Mouse (Mus musculus) hindbrain, embryonic 14.5 days (tissue): ENCODE results near the gene Mtfp1. TPM values are rescaled to one million over a fixed set of nuclear protein-coding genes. Genes with fewer than 3 reads are reported as not detected.

Source experiments
- ATAC-seq: fragments of 200-750 bp; cut with Nextera tagmentation; 2 replicates; pipeline ENCODE4 v1.8.0; 2017; ENCODE audit warnings: moderate number of reproducible peaks, mild to moderate bottlenecking, moderate TSS enrichment, moderate library complexity; ENCODE audit not compliant: low FRiP score
- DNase-seq: peaks from one replicate; pipeline ENCODE4 v3.0.0-alpha.2; 2015; ENCODE audit warnings: low spot score
- H3K27ac ChIP-seq: fragments of 300-500 bp; sonication (generic); 2 replicates; pipeline ENCODE4 v1.5.1; 2014; ENCODE audit warnings: mild to moderate bottlenecking, moderate library complexity
- H3K27me3 ChIP-seq: fragments of 300-500 bp; sonication (generic); 2 replicates; pipeline ENCODE4 v1.6.1; 2014; ENCODE audit warnings: mild to moderate bottlenecking, low read length, mixed read lengths; ENCODE audit not compliant: control insufficient read depth, insufficient read depth
- H3K36me3 ChIP-seq: fragments of 300-500 bp; sonication (generic); replicated peaks from 2 replicates; pipeline ENCODE4 v1.6.1; 2014; ENCODE audit not compliant: control insufficient read depth, insufficient read depth
- H3K4me1 ChIP-seq: fragments of 300-500 bp; sonication (generic); replicated peaks from 2 replicates; pipeline ENCODE4 v1.6.1; 2014; ENCODE audit warnings: antibody characterized with exemption, low read length, mixed read lengths; ENCODE audit not compliant: control insufficient read depth, insufficient read depth
- H3K4me2 ChIP-seq: fragments of 300-500 bp; sonication (generic); replicated peaks from 2 replicates; pipeline ENCODE4 v1.6.1; 2014; ENCODE audit warnings: mild to moderate bottlenecking, moderate library complexity
- H3K4me3 ChIP-seq: fragments of 300-500 bp; sonication (generic); replicated peaks from 2 replicates; pipeline ENCODE4 v1.5.1; 2014; ENCODE audit warnings: mild to moderate bottlenecking, low read length
- H3K9ac ChIP-seq: fragments of 300-500 bp; sonication (generic); 2 replicates; pipeline ENCODE4 v1.6.1; 2014
- H3K9me3 ChIP-seq: fragments of 300-500 bp; sonication (generic); 2 replicates; pipeline ENCODE4 v1.6.1; 2016; ENCODE audit warnings: low read length; ENCODE audit not compliant: control insufficient read depth
- WGBS: fragments of 180-500 bp; shearing (Covaris S2); extraction: QIAGEN DNeasy Blood & Tissue Kit; methylation state at CpG from one replicate; pipeline ENCODE4 v1.1.7; 2014; 5-methylcytosine and 5-hydroxymethylcytosine counted together
- microRNA-seq: library from miRNA; unstranded; fragments of <30 nt; microRNA quantifications from one replicate; pipeline ENCODE4, GENCODE M21; 2016
- polyA plus RNA-seq: library from polyadenylated mRNA; unstranded; fragments of >200 nt; fragmentation: Nextera tagmentation; extraction: Ambion mirVana; gene quantifications from 2 replicates; pipeline ENCODE4 v1.2.1, GENCODE M21; 2014

The Mtfp1 gene
- polyA plus RNA-seq, 1 experiment from 2014 or later: 9.3 TPM

DNA sequence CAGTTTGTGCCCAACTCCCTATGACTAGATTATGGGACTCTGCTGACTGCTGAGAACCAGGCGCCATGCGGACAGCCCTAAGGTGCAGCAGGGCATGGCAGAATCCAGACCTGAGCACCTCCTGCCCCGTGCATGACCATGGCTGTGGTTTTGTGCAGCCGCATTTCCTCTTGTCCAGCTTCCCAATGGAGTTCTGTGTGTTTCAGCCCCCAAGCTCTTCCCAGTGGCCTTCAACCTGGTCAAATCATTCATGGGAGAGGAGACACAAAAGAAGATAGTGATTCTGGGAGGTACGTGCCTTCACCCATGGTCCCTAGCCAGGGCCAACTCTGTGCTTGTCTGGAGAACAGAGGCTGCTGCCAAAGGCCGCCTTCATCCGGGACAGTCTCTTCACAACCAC lies 52.2 kb downstream of the Mtfp1 start:
- no peaks in the 10 kb centered on the region for H3K36me3 ChIP-seq
- no peak overlapping the region for H3K4me3 ChIP-seq
- no peak for DNase-seq
- ATAC-seq: no peak
- H3K4me2 ChIP-seq: no peak overlapping the region
- WGBS: 92% methylated on average over 7 of the region's 7 CpGs
- H3K27me3 ChIP-seq: no peaks in the 10 kb centered on the region
- no peaks in the 10 kb centered on the region for H3K9me3 ChIP-seq
- H3K9ac ChIP-seq: no peak overlapping the region
- no peak overlapping the region for H3K27ac ChIP-seq
- H3K4me1 ChIP-seq: no peaks in the 10 kb centered on the region

Small RNA genes within 50 kb of the gene (microRNA-seq; reads per million reads assigned to microRNA genes)
- gene Mir3060: 5.0 reads per million, percentile 22 among the genes with 10 or more reads in this experiment

Other genes starting within 250 kb of the Mtfp1 start
- gene Osbp2, start 231.5 kb downstream of the Mtfp1 start, polyA plus RNA-seq: 23.8 and 27.9 TPM in 2 replicates
- 0.13 and 0.28 TPM in 2 replicates for gene 4921536K21Rik, start 200.3 kb downstream of the Mtfp1 start, polyA plus RNA-seq
- gene Dusp18, start 200.2 kb downstream of the Mtfp1 start, polyA plus RNA-seq: 29.2 and 30.2 TPM in 2 replicates
- gene Slc35e4, start 180.8 kb downstream of the Mtfp1 start, polyA plus RNA-seq: 11.2 and 14.2 TPM in 2 replicates
- 31.0 and 31.4 TPM in 2 replicates for gene Tcn2, start 163.3 kb downstream of the Mtfp1 start, polyA plus RNA-seq
- 45.1 and 48.0 TPM in 2 replicates for gene Pes1, start 131.5 kb downstream of the Mtfp1 start, polyA plus RNA-seq
- 0.23 TPM in 2 replicates for gene 4930556J24Rik, start 118.7 kb downstream of the Mtfp1 start, polyA plus RNA-seq
- gene Gal3st1, start 111.8 kb downstream of the Mtfp1 start, polyA plus RNA-seq: 8.1 and 9.1 TPM in 2 replicates
- not detected in 2 replicates for gene Sec14l4, start 64.0 kb downstream of the Mtfp1 start, polyA plus RNA-seq
- 0.54 and 0.63 TPM in 2 replicates for gene Sec14l3, start 30.6 kb downstream of the Mtfp1 start, polyA plus RNA-seq
- 3.6 and 4.1 TPM in 2 replicates for gene Sec14l2, start 28.0 kb upstream of the Mtfp1 start, polyA plus RNA-seq
- 46.4 and 48.2 TPM in 2 replicates for gene Rnf215, start 39.8 kb upstream of the Mtfp1 start, polyA plus RNA-seq
- gene Ccdc157, start 64.8 kb upstream of the Mtfp1 start, polyA plus RNA-seq: 6.3 and 7.3 TPM in 2 replicates
- 49.3 and 54.7 TPM in 2 replicates for gene Sf3a1, start 64.9 kb upstream of the Mtfp1 start, polyA plus RNA-seq
- gene Tbc1d10a, start 91.3 kb upstream of the Mtfp1 start, polyA plus RNA-seq: 23.7 and 25.6 TPM in 2 replicates
- 3.8 and 4.5 TPM in 2 replicates for gene Castor1, start 122.8 kb upstream of the Mtfp1 start, polyA plus RNA-seq
- not detected in 2 replicates for gene Osm, start 141.0 kb upstream of the Mtfp1 start, polyA plus RNA-seq
- gene Lif, start 162.1 kb upstream of the Mtfp1 start, polyA plus RNA-seq: 0.29 TPM in 1 of 2 replicates, not detected in the other